Mouse (Mus musculus) limb, embryonic 14.5 days (tissue): ENCODE measurements at regions not wholly inside any gene's neighbourhood (a gene's known extent, or its start where the extent isn't known, plus 50 kb on each side); places are given as distances from the start of the nearest gene placed in this dataset.
"Not testable (repeated sequence)": the region's sequence is repeated elsewhere in the genome, so short reads cannot be mapped to it uniquely, and the experiment has no call there.

Source experiments
- ATAC-seq: fragments of 200-750 bp; cut with Nextera tagmentation; 2 replicates; pipeline ENCODE4 v1.8.0; 2017; ENCODE audit warnings: low read depth, moderate number of reproducible peaks, moderate TSS enrichment; ENCODE audit not compliant: low FRiP score
- DNase-seq: peaks from one replicate; pipeline ENCODE4 v3.0.0-alpha.2; 2015; ENCODE audit warnings: low spot score
- H3K27ac ChIP-seq: fragments of 300-500 bp; sonication (generic); replicated peaks from 2 replicates; pipeline ENCODE4 v1.5.1; 2014; ENCODE audit warnings: low read depth, mild to moderate bottlenecking, low read length, moderate library complexity, mixed read lengths
- H3K27me3 ChIP-seq: fragments of 300-500 bp; sonication (generic); 2 replicates; pipeline ENCODE4 v1.6.1; 2014; ENCODE audit warnings: low read length, mixed read lengths; ENCODE audit not compliant: control insufficient read depth, insufficient read depth
- H3K36me3 ChIP-seq: fragments of 300-500 bp; sonication (generic); 2 replicates; pipeline ENCODE4 v1.6.1; 2014; ENCODE audit warnings: mild to moderate bottlenecking, low read length, moderate library complexity, mixed read lengths; ENCODE audit not compliant: control insufficient read depth, insufficient read depth
- H3K4me1 ChIP-seq: fragments of 300-500 bp; sonication (generic); 2 replicates; pipeline ENCODE4 v1.6.1; 2014; ENCODE audit warnings: antibody characterized with exemption, low read length, mixed read lengths; ENCODE audit not compliant: control insufficient read depth, insufficient read depth
- H3K4me2 ChIP-seq: fragments of 300-500 bp; sonication (generic); replicated peaks from 2 replicates; pipeline ENCODE4 v1.6.1; 2014; ENCODE audit warnings: low read depth, mild to moderate bottlenecking, low read length, moderate library complexity; ENCODE audit not compliant: severe bottlenecking
- H3K4me3 ChIP-seq: fragments of 300-500 bp; sonication (generic); replicated peaks from 2 replicates; pipeline ENCODE4 v1.5.1; 2014; ENCODE audit warnings: low read length
- H3K9ac ChIP-seq: fragments of 300-500 bp; sonication (generic); 2 replicates; pipeline ENCODE4 v1.6.1; 2014; ENCODE audit warnings: mild to moderate bottlenecking, low read depth, low read length, moderate library complexity; ENCODE audit not compliant: severe bottlenecking
- H3K9me3 ChIP-seq: fragments of 300-500 bp; sonication (generic); 2 replicates; pipeline ENCODE4 v1.6.1; 2016; ENCODE audit warnings: low read length; ENCODE audit not compliant: control insufficient read depth
- POLR2A ChIP-seq: fragments of 200-500 bp; IDR thresholded peaks from 2 replicates; pipeline ENCODE4 v1.8.0; 2012; ENCODE audit warnings: inconsistent platforms, mild to moderate bottlenecking, moderate library complexity, borderline replicate concordance; ENCODE audit not compliant: insufficient read depth, insufficient read length; ENCODE audit errors: extremely low read depth
- WGBS: fragments of 180-500 bp; shearing (Covaris S2); extraction: QIAGEN DNeasy Blood & Tissue Kit; methylation state at CpG from one replicate; pipeline ENCODE4 v1.1.7; 2014; 5-methylcytosine and 5-hydroxymethylcytosine counted together

GRCm38 (mm10) chr4:8462414-8462813 is 223.6 kb upstream of the Car8 start:
- H3K36me3 ChIP-seq, H3K4me2 ChIP-seq: not testable (repeated sequence)

GRCm38 (mm10) chr4:8454346-8454745 is 215.5 kb upstream of the Car8 start:
- Histone ChIP-seq H3K4me1 (no peaks in the 10 kb centered on the region), H3K27ac (no peak overlapping the region), H3K4me2 (no peak overlapping the region), H3K27me3 (no peaks in the 10 kb centered on the region), H3K36me3 (no peaks in the 10 kb centered on the region), H3K4me3 (no peak overlapping the region), H3K9me3 (no peaks in the 10 kb centered on the region), H3K9ac (no peak overlapping the region)
- ATAC-seq (no peak), DNase-seq (no peak)
- WGBS, result 85% methylated on average over 2 of the region's 2 CpGs
- TF ChIP-seq POLR2A, result no peak

More at GRCm38 (mm10) chr4:8462414-8462813, 223.6 kb upstream of the Car8 start:
- not testable (repeated sequence) for H3K9ac ChIP-seq, ATAC-seq, H3K27ac ChIP-seq, H3K4me1 ChIP-seq, DNase-seq, H3K4me3 ChIP-seq, H3K9me3 ChIP-seq, H3K27me3 ChIP-seq
- 92% methylated on average over 6 of the region's 6 CpGs for WGBS

GRCm38 (mm10) chr4:8432393-8432792 is 193.6 kb upstream of the Car8 start:
- Histone ChIP-seq H3K4me3 (no peak overlapping the region), H3K9me3 (no peaks in the 10 kb centered on the region)
- 50% methylated on average over 2 of the region's 2 CpGs for WGBS

GRCm38 (mm10) chr4:8431032-8431332 is 192.1 kb upstream of the Car8 start:
- Histone ChIP-seq H3K4me3 (no peak overlapping the region), H3K9ac (no peak overlapping the region), H3K27ac (no peak overlapping the region), H3K4me2 (no peak overlapping the region), H3K4me1 (no peaks in the 10 kb centered on the region), H3K27me3 (no peaks in the 10 kb centered on the region), H3K9me3 (no peaks in the 10 kb centered on the region), H3K36me3 (no peaks in the 10 kb centered on the region)
- no peak for TF ChIP-seq POLR2A
- ATAC-seq (no peak), DNase-seq (no peak)
- 30% methylated on average over 1 of the region's 1 CpGs for WGBS

More at GRCm38 (mm10) chr4:8432393-8432792, 193.6 kb upstream of the Car8 start:
- no peak overlapping the region for H3K4me2 ChIP-seq
- ATAC-seq (no peak), DNase-seq (peak; percentile 58)
- H3K9ac ChIP-seq, result no peak overlapping the region
- H3K36me3 ChIP-seq, result no peaks in the 10 kb centered on the region
- TF ChIP-seq POLR2A, result no peak
- H3K27me3 ChIP-seq, result no peaks in the 10 kb centered on the region
- H3K27ac ChIP-seq, result no peak overlapping the region
- no peaks in the 10 kb centered on the region for H3K4me1 ChIP-seq

GRCm38 (mm10) chr4:8430269-8431031 is 191.6 kb upstream of the Car8 start:
- Histone ChIP-seq H3K4me2 (no peak overlapping the region), H3K4me3 (no peak overlapping the region), H3K27ac (no peak overlapping the region), H3K4me1 (no peaks in the 10 kb centered on the region), H3K36me3 (no peaks in the 10 kb centered on the region), H3K9me3 (no peaks in the 10 kb centered on the region), H3K27me3 (no peaks in the 10 kb centered on the region), H3K9ac (no peak overlapping the region)
- 75% methylated on average over 4 of the region's 4 CpGs for WGBS
- TF ChIP-seq POLR2A, result no peak
- no peak for ATAC-seq
- DNase-seq, result no peak

- H3K27me3 ChIP-seq, result no peaks in the 10 kb centered on the region
- no peaks in the 10 kb centered on the region for H3K4me1 ChIP-seq
- no peaks in the 10 kb centered on the region for H3K9me3 ChIP-seq
- no peak overlapping the region for H3K27ac ChIP-seq
- H3K4me2 ChIP-seq, result no peak overlapping the region
- TF ChIP-seq POLR2A, result no peak
- no peaks in the 10 kb centered on the region for H3K36me3 ChIP-seq
- 56% methylated on average over 5 of the region's 5 CpGs for WGBS
- no peak overlapping the region for H3K4me3 ChIP-seq
- no peak overlapping the region for H3K9ac ChIP-seq
- ATAC-seq (no peak), DNase-seq (no peak)
Measured at GRCm38 (mm10) chr4:8429771-8430170, 190.9 kb upstream of the Car8 start.
